22 mouse cellular contexts compared by ENCODE assay signal in the genomic region with DNA sequence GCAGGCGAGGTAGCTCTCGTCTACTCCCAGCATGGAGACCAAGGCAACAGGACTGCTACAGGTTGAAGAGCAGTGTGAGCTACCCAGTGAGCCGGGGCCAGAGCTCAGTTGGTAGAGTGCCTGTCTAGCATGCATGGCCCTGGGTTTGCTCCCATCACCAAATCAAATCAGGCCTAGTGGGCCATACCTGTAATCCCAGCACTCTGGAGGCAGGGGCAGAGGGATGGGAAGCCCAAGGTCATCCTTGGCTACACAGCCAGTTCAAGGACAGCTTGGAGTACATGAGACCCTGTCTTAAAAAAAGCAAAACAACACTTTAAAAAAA. TPM values are rescaled to one million over a fixed set of nuclear protein-coding genes. Genes with fewer than 3 reads are reported as not detected.
A peak's percentile ranks its signal among the peaks of the same experiment; 100 is the strongest.
DNase-seq lines count a peak whose midpoint lies in the region; ATAC-seq and TF ChIP-seq lines count a peak whose summit lies in the region.
"Had no signal": no experiment of that assay in that cellular context is flagged by ENCODE, and none has a peak within 500 bp of the region (broad histone marks: within the 10 kb centered on the region; RNA-seq: fewer than 3 reads in every experiment).

No protein-coding gene starts in this region.

- no peak for TF ChIP-seq EP300 in liver, postnatal 0 days (IDR thresholded peaks at IDR 0.05; ENCODE audit: low read depth)

- H3K9ac ChIP-seq in kidney, postnatal 0 days (ENCODE audit: low read depth, low read length), result no peak overlapping the region
- no peak overlapping the region for H3K9ac ChIP-seq in liver, embryonic 15.5 days
- no peak overlapping the region for H3K9ac ChIP-seq in liver, postnatal 0 days (replicated peaks)
- H3K9ac ChIP-seq in hindbrain, embryonic 11.5 days (ENCODE audit: low read depth, low read length), result no peak overlapping the region
- H3K9ac ChIP-seq: embryonic facial prominence, embryonic 12.5 days; forebrain, embryonic 13.5 days; forebrain, embryonic 15.5 days had no signal

- ATAC-seq in kidney, postnatal 0 days (replicated peaks; ENCODE audit: low FRiP score, low read depth), result no peak
- ATAC-seq in liver, embryonic 15.5 days (ENCODE audit: insufficient read depth), result no peak
- ATAC-seq in liver, postnatal 0 days, result no peak
- no peak for ATAC-seq in hindbrain, embryonic 11.5 days (ENCODE audit: low FRiP score)
- ATAC-seq: forebrain, embryonic 13.5 days; forebrain, embryonic 15.5 days had no signal

- H3K27ac ChIP-seq in kidney, postnatal 0 days, result peak overlapping the region; percentile 36; the same call in 1 of the 2 replicates
- H3K27ac ChIP-seq in liver, embryonic 15.5 days (replicated peaks), result peak overlapping the region; percentile 33; the same call in 1 of the 2 replicates
- no peak overlapping the region for H3K27ac ChIP-seq in liver, postnatal 0 days (ENCODE audit: low read depth)
- H3K27ac ChIP-seq in brown adipose tissue, adult 24 weeks (replicated peaks; ENCODE audit: low read depth, low read length), result peak overlapping the region; percentile 95
- no peak overlapping the region for H3K27ac ChIP-seq in hindbrain, embryonic 11.5 days (ENCODE audit: low read depth, low read length)
- H3K27ac ChIP-seq: embryonic facial prominence, embryonic 10.5 days; embryonic facial prominence, embryonic 12.5 days; forebrain, embryonic 13.5 days; forebrain, embryonic 15.5 days had no signal

- no peak overlapping the region for H3K4me2 ChIP-seq in kidney, postnatal 0 days (ENCODE audit: low read length)
- no peak overlapping the region for H3K4me2 ChIP-seq in liver, embryonic 15.5 days
- H3K4me2 ChIP-seq in liver, postnatal 0 days (ENCODE audit: low read depth, low read length), result no peak overlapping the region
- no peak overlapping the region for H3K4me2 ChIP-seq in hindbrain, embryonic 11.5 days (replicated peaks; ENCODE audit: low read depth, low read length)
- H3K4me2 ChIP-seq: embryonic facial prominence, embryonic 12.5 days; forebrain, embryonic 13.5 days; forebrain, embryonic 15.5 days had no signal

- no peaks in the 10 kb centered on the region for H3K9me3 ChIP-seq in kidney, postnatal 0 days (replicated peaks; ENCODE audit: low read length)
- H3K9me3 ChIP-seq in liver, embryonic 15.5 days (replicated peaks), result no peaks in the 10 kb centered on the region
- H3K9me3 ChIP-seq in liver, postnatal 0 days (ENCODE audit: low read length), result no peaks in the 10 kb centered on the region
- H3K9me3 ChIP-seq in hindbrain, embryonic 11.5 days (ENCODE audit: control insufficient read depth, low read length), result no peaks in the 10 kb centered on the region
- H3K9me3 ChIP-seq: embryonic facial prominence, embryonic 10.5 days; embryonic facial prominence, embryonic 12.5 days; forebrain, embryonic 13.5 days; forebrain, embryonic 15.5 days had no signal

- H3K4me3 ChIP-seq in kidney, postnatal 0 days (replicated peaks; ENCODE audit: low read depth, low read length), result no peak overlapping the region
- no peak overlapping the region for H3K4me3 ChIP-seq in liver, embryonic 15.5 days (replicated peaks)
- H3K4me3 ChIP-seq in liver, postnatal 0 days (ENCODE audit: low read depth, low read length), result no peak overlapping the region
- H3K4me3 ChIP-seq in brown adipose tissue, adult 24 weeks (ENCODE audit: insufficient read depth, low read depth, low read length), result no peak overlapping the region
- H3K4me3 ChIP-seq in hindbrain, embryonic 11.5 days (ENCODE audit: low read depth, low read length), result no peak overlapping the region
- H3K4me3 ChIP-seq: embryonic facial prominence, embryonic 10.5 days; embryonic facial prominence, embryonic 12.5 days; forebrain, embryonic 13.5 days; forebrain, embryonic 15.5 days had no signal

- 86% methylated on average over 3 of the region's 3 CpGs for WGBS in kidney, postnatal 0 days
- 72% methylated on average over 3 of the region's 3 CpGs for WGBS in liver, embryonic 15.5 days (ENCODE audit: insufficient replicate concordance)
- 93% methylated on average over 3 of the region's 3 CpGs for WGBS in liver, postnatal 0 days (ENCODE audit: insufficient replicate concordance)
- WGBS in hindbrain, embryonic 11.5 days, result 90% methylated on average over 3 of the region's 3 CpGs

- peaks cover 59% of the 10 kb centered on the region; the same call in 1 of the 2 replicates for H3K36me3 ChIP-seq in kidney, postnatal 0 days (ENCODE audit: insufficient read depth, low read length)
- peaks cover 98% of the 10 kb centered on the region for H3K36me3 ChIP-seq in liver, embryonic 15.5 days (replicated peaks)
- H3K36me3 ChIP-seq in liver, postnatal 0 days (replicated peaks; ENCODE audit: insufficient read depth, low read length), result peaks cover 73% of the 10 kb centered on the region
- H3K36me3 ChIP-seq in hindbrain, embryonic 11.5 days (ENCODE audit: control insufficient read depth, insufficient read depth, low read length), result peaks cover 10% of the 10 kb centered on the region

- H3K4me1 ChIP-seq in kidney, postnatal 0 days (replicated peaks; ENCODE audit: insufficient read depth, low read length), result no peaks in the 10 kb centered on the region
- peaks cover 39% of the 10 kb centered on the region for H3K4me1 ChIP-seq in liver, embryonic 15.5 days (replicated peaks)
- peaks cover 9% of the 10 kb centered on the region for H3K4me1 ChIP-seq in liver, postnatal 0 days (ENCODE audit: insufficient read depth)
- H3K4me1 ChIP-seq in brown adipose tissue, adult 24 weeks (ENCODE audit: control insufficient read depth, insufficient read depth, insufficient read length, low read length), result peaks cover 33% of the 10 kb centered on the region
- no peaks in the 10 kb centered on the region for H3K4me1 ChIP-seq in hindbrain, embryonic 11.5 days (replicated peaks; ENCODE audit: control insufficient read depth, insufficient read depth, low read length)
- H3K4me1 ChIP-seq: embryonic facial prominence, embryonic 12.5 days; forebrain, embryonic 13.5 days; forebrain, embryonic 15.5 days had no signal

- H3K27me3 ChIP-seq in kidney, postnatal 0 days (ENCODE audit: insufficient read depth, low read length), result no peaks in the 10 kb centered on the region
- no peaks in the 10 kb centered on the region for H3K27me3 ChIP-seq in liver, embryonic 15.5 days
- no peaks in the 10 kb centered on the region for H3K27me3 ChIP-seq in liver, postnatal 0 days (ENCODE audit: insufficient read depth, low read length)
- H3K27me3 ChIP-seq in hindbrain, embryonic 11.5 days (ENCODE audit: control insufficient read depth, insufficient read depth, low read length), result no peaks in the 10 kb centered on the region
- H3K27me3 ChIP-seq: embryonic facial prominence, embryonic 12.5 days; forebrain, embryonic 13.5 days; forebrain, embryonic 15.5 days had no signal

- DNase-seq in kidney, postnatal 0 days (ENCODE audit: low spot score), result no peak
- DNase-seq in kidney, adult 8-10 months, result no peak
- no peak for DNase-seq in liver, postnatal 0 days
- DNase-seq in hindbrain, embryonic 11.5 days (ENCODE audit: low spot score), result no peak
- DNase-seq: adrenal gland, adult 2 months; adrenal gland, postnatal 25 days; cerebellum, adult 11-12 months; cerebellum, adult 2 months; cerebellum, adult 9-10 months; cerebellum, postnatal 10 days; cerebellum, postnatal 25 days had no signal

- TF ChIP-seq CTCF in kidney, postnatal 0 days (IDR thresholded peaks at IDR 0.05; ENCODE audit: low read depth), result no peak
- no peak for TF ChIP-seq CTCF in liver, postnatal 0 days (IDR thresholded peaks at IDR 0.05; ENCODE audit: low read depth)

RNA-seq across cellular contexts. Expression of gene 1700037H04Rik, which starts 10.7 kb away (rescaled TPM):
- 84.8 and 91.5 TPM in 2 replicates for polyA plus RNA-seq in kidney, postnatal 0 days (2015; fragmentation: Nextera tagmentation; extraction: Ambion mirVana)
- polyA plus RNA-seq in liver, embryonic 15.5 days (2015; fragmentation: Nextera tagmentation; extraction: Ambion mirVana), result 135 and 147 TPM in 2 replicates
- 58.1 and 61.6 TPM in 2 replicates for polyA plus RNA-seq in liver, postnatal 0 days (2015; fragmentation: Nextera tagmentation; extraction: Ambion mirVana)
- polyA plus RNA-seq in brown adipose tissue, adult 24 weeks (2012; ENCODE audit: insufficient read depth, insufficient read length, missing spikeins), result 426 and 428 TPM in 2 replicates
- 122 and 123 TPM in 2 replicates for polyA plus RNA-seq in hindbrain, embryonic 11.5 days (2014; fragmentation: Nextera tagmentation; extraction: Ambion mirVana)

RNA-seq across cellular contexts. Expression of gene Gm11037, which starts 15.9 kb away (rescaled TPM):
- polyA plus RNA-seq in kidney, postnatal 0 days (2015; fragmentation: Nextera tagmentation; extraction: Ambion mirVana), result not detected in 2 replicates
- not detected in 2 replicates for polyA plus RNA-seq in liver, embryonic 15.5 days (2015; fragmentation: Nextera tagmentation; extraction: Ambion mirVana)
- polyA plus RNA-seq in liver, postnatal 0 days (2015; fragmentation: Nextera tagmentation; extraction: Ambion mirVana), result not detected in 2 replicates
- polyA plus RNA-seq in brown adipose tissue, adult 24 weeks (2012; ENCODE audit: insufficient read depth, insufficient read length, missing spikeins), result not detected in 2 replicates
- not detected in 2 replicates for polyA plus RNA-seq in hindbrain, embryonic 11.5 days (2014; fragmentation: Nextera tagmentation; extraction: Ambion mirVana)
- polyA plus RNA-seq: adrenal gland, adult 2 months; brain, embryonic 14.5 days; C2C12; cerebellum, adult 2 months; cortical plate, adult 2 months; embryonic facial prominence, embryonic 10.5 days; embryonic facial prominence, embryonic 12.5 days; embryonic facial prominence, embryonic 14.5 days; forebrain, embryonic 11.5 days; forebrain, embryonic 13.5 days; forebrain, embryonic 15.5 days had no signal

RNA-seq across cellular contexts. Expression of gene Hspa12b, which starts 22.1 kb away (rescaled TPM):
- 9.4 and 9.8 TPM in 2 replicates for polyA plus RNA-seq in kidney, postnatal 0 days (2015; fragmentation: Nextera tagmentation; extraction: Ambion mirVana)
- 1.8 and 1.9 TPM in 2 replicates for polyA plus RNA-seq in liver, embryonic 15.5 days (2015; fragmentation: Nextera tagmentation; extraction: Ambion mirVana)
- polyA plus RNA-seq in liver, postnatal 0 days (2015; fragmentation: Nextera tagmentation; extraction: Ambion mirVana), result 0.65 and 0.67 TPM in 2 replicates
- polyA plus RNA-seq in brown adipose tissue, adult 24 weeks (2012; ENCODE audit: insufficient read depth, insufficient read length, missing spikeins), result 7.0 and 9.6 TPM in 2 replicates
- 4.0 and 4.6 TPM in 2 replicates for polyA plus RNA-seq in hindbrain, embryonic 11.5 days (2014; fragmentation: Nextera tagmentation; extraction: Ambion mirVana)

RNA-seq across cellular contexts. Expression of gene Cenpb, which starts 30.7 kb away (rescaled TPM):
- polyA plus RNA-seq in kidney, postnatal 0 days (2015; fragmentation: Nextera tagmentation; extraction: Ambion mirVana), result 13.1 and 15.3 TPM in 2 replicates
- 4.1 and 5.4 TPM in 2 replicates for polyA plus RNA-seq in liver, embryonic 15.5 days (2015; fragmentation: Nextera tagmentation; extraction: Ambion mirVana)
- polyA plus RNA-seq in liver, postnatal 0 days (2015; fragmentation: Nextera tagmentation; extraction: Ambion mirVana), result 4.2 and 4.8 TPM in 2 replicates
- polyA plus RNA-seq in brown adipose tissue, adult 24 weeks (2012; ENCODE audit: insufficient read depth, insufficient read length, missing spikeins), result 78.2 and 99.0 TPM in 2 replicates
- polyA plus RNA-seq in hindbrain, embryonic 11.5 days (2014; fragmentation: Nextera tagmentation; extraction: Ambion mirVana), result 8.8 and 9.0 TPM in 2 replicates

RNA-seq across cellular contexts. Expression of gene Cdc25b, which starts 37.5 kb away (rescaled TPM):
- polyA plus RNA-seq in kidney, postnatal 0 days (2015; fragmentation: Nextera tagmentation; extraction: Ambion mirVana), result 36.1 and 39.0 TPM in 2 replicates
- polyA plus RNA-seq in liver, embryonic 15.5 days (2015; fragmentation: Nextera tagmentation; extraction: Ambion mirVana), result 236 and 279 TPM in 2 replicates
- polyA plus RNA-seq in liver, postnatal 0 days (2015; fragmentation: Nextera tagmentation; extraction: Ambion mirVana), result 67.6 and 77.7 TPM in 2 replicates
- polyA plus RNA-seq in brown adipose tissue, adult 24 weeks (2012; ENCODE audit: insufficient read depth, insufficient read length, missing spikeins), result 2.4 and 2.5 TPM in 2 replicates
- polyA plus RNA-seq in hindbrain, embryonic 11.5 days (2014; fragmentation: Nextera tagmentation; extraction: Ambion mirVana), result 102 and 106 TPM in 2 replicates

Comparison
In these comparisons a context has a peak if more than half of its experiments do, and no peak if none do; other contexts are left out.
1. H3K27ac ChIP-seq: peak in kidney, postnatal 0 days (single experiment), liver, embryonic 15.5 days (single experiment) and brown adipose tissue, adult 24 weeks (single experiment); none in liver, postnatal 0 days (single experiment) and hindbrain, embryonic 11.5 days (single experiment).